Mouse (Mus musculus) megakaryocyte, embryonic 14.5 days (primary cell): ENCODE results near the gene Maml3.

Experiments used
- FLI1 ChIP-seq: IDR thresholded peaks from 2 replicates; pipeline ENCODE4 v1.6.1; 2012; ENCODE audit warnings: low read length, inconsistent platforms, mixed read lengths
- GATA1 ChIP-seq: IDR thresholded peaks from 3 replicates; pipeline ENCODE4 v1.6.1; 2012; ENCODE audit warnings: mixed read lengths, low read length, inconsistent platforms, borderline replicate concordance

GRCm38 (mm10) chr3:51861631-51862030, 243.2 kb downstream of the Maml3 start:
- TF ChIP-seq GATA1, result no peak
- TF ChIP-seq FLI1, result no peak
